Mouse (Mus musculus): ENCODE measurements around the gene Eef1a1.
A peak's percentile ranks its signal among the peaks of the same experiment; 100 is the strongest.

The Eef1a1 gene

DNA sequence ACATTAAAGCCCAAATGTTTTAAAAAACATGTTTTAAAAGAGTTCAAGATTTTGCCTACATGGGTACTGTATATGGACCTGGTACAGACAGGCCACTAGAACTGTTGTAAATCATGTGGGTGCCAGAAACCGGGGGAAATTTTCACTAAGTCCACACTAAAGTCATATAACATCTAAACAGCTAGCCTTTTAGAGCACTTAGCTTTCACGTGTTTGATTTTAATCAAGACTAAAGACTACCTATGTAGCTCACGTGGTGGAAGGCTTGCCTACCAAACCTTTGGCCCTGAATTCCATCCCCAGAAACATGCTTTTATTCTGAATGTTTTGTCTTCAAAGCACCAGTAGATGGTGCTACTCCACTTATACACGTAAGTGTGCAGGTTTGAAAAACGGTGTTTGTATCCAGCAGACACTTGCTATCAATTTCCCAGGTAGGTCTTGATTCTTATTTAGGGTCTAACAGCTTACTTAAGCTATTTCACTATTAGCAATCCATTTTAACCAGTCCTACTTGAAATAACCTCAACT, 11.9 kb downstream of the Eef1a1 start:
- peak; percentile 72 for DNase-seq (ENCODE audit: low spot score)

DNA sequence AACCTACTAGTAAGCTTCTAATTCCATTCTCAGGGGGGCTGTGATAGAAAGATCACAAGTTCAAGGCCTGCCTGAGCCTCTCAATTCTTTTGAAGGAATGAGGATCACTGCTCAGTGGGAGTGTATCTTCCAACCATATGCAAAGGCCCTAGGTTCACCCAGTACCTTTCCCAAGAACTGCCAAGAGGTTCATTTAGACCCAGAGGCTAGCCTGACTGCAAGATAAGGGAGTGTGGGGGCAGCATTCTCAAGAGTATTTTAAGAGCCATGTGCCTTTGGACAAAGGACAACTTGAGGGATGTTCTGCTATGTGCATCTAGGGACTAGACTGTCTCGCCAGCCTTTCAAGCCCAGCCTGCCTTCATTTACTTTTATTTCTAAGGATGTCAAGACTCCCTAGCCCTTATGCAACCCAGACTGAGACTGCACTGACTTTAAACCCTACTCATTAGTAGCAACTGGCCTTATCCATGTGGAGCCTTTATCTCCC, 12.4 kb downstream of the Eef1a1 start:
- DNase-seq (ENCODE audit: low spot score) = peak; percentile 74

DNA sequence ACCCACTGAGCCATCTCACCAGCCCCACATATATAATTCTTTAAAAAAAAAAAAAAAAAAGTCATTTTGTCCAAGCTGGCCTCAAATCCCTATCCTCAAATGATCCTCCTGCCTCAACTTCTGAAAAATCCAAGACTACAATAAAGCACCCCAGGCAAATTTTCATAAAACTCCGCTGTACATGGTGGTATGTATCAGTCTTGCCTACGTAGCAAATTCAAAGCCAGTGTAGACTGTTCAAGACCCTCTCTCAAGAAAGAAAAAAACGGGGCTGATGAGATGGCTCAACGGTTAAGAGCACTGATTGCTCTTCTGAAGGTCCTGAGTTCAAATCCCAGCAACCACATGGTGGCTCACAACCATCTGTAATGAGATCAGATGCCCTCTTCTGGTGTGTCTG, 13.1 kb downstream of the Eef1a1 start:
- peak; percentile 41 for DNase-seq (ENCODE audit: low spot score)

DNA sequence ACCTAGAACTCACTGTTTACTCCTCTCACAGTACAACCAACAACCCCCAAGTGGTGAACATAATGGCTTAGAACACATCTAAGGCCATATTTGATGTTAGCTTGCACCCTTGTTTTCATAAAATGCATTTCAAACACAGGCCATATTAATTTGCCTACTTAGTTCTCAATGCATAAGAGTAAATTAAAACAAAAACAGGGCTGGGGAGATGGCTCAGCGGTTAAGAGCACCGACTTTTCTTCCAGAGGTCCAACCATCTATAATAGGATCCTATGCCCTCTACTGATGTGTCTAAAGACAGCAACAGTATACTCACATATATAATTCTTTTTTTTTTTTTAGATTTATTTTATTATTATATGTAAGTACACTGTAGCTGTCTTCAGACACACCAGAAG, 13.6 kb downstream of the Eef1a1 start:
- no peak for DNase-seq (ENCODE audit: low spot score)

DNA sequence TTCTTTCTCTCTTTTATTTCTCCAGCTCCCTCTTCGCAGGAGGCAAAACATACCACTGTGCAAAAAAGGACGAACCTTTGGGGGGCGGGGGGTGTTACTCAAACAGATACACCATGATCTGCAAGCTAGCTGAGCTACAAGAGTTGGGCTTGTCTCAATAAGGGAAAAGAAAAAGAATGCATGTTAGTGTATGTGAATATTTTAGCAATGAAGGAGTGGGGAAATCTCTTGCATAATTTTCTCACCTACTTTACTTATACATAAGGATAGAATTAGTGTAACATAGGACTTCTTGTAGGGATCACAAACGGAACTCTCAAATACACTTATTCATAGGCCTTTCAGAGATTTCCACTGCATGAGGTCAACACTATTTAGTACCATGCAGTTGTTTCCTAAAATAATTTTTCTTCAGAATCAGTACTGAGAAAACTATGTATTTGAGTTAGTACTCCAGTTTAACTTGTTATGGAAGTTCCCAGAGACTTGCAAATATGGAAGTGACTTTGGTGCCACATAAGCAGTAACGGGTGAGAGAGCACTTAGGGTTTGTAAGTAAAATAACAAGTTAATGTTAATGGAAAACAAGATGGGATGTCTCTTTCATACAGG, 14.1 kb downstream of the Eef1a1 start:
- DNase-seq (ENCODE audit: low spot score) = no peak

DNA sequence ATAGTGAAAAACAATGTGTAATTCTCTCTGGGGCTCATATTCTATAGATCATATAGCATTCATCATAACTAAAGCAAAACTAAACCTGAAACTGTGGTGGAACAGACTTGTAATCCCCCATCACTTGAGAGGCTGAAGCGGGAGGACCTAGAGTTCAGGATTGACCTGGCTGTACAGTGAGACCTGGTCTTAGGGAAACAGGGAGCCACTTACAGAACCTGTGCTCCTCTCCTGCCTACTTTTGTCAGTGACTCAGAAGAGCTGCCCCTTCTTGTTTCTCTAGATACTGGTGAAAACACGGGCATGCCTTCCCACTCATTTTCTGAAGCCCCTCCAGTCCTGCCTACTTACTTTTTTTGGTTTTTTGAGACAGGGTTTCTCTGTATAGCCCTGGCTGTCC, 14.7 kb downstream of the Eef1a1 start:
- DNase-seq (ENCODE audit: low spot score) = no peak

DNA sequence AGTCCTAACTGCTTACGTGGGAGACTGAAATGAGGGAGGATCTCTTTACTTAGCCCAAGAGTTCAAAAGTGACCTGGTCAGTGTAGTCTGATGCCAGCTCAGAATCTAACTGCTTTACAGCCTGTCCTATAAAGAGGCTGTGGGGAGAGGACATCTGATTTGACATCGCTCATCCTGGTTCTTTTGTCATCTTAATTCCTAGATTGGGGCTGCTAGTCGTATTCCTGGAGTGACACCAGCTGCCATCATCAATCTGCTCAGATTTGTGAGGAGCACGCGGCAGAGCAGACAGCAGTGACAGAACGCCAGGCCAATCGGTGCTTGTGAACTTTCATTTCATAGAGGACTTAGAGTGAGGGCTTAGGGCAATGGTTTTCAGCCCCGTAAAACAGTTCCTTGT, 15.4 kb downstream of the Eef1a1 start:
- no peak for DNase-seq (ENCODE audit: low spot score)

DNA sequence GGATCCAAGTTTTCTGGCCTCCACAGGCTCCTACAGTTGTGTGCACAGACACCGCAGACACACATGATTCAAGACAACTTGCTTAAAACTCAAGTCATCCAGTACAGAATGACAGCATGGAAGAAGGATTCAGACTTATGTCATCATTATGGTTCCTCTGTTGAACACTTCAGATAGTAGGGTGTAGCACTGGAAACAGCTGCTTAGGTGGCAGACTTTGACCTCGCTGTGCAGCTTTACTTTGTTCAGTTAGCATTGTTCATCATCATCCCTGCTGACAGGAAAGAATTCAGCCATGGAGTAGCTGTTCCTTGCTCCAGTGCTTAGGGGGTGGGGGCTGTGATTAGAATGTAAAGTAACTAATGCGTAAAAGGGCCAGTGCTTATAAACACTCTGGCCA, 23.2 kb downstream of the Eef1a1 start:
- DNase-seq (ENCODE audit: low spot score) = peak; percentile 49

DNA sequence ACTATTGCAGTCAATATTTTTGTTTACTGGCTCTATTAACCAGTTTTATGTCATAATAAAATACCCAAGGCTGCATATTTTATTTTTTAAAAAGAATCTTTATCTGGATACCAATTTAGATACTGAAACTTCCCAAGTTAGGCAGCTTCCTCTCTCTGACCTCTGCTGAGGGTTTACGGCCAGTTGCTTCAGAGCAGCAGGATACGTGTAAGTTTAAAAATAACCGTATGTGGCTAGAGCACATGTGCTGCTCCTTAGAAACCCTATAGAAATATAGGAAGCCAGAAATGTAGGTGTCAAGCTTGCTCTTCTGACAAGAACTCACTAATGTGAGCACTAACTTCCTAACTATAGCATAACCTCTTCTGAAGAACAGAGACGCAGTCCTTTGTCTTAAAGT, 25.6 kb downstream of the Eef1a1 start:
- DNase-seq (ENCODE audit: low spot score) = no peak

DNA sequence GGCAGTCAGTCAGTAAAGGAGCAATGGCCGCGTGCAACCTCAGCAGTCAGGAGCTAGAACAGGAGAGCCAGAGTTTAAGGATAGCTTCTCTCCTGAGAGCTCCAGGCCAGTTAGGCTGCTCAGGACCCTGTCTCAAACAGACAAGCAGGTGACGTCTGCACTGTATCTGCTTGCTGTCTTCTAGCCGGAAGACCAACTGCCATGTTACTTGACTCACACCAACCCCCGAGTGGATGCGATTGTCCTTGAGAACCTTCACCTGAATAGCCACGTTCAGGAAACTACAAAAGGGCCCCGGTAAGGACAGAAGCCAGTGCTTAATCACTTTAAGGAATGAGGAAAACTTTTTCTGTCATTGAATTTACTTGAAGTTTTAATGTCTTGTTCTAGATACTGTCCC, 31.9 kb downstream of the Eef1a1 start:
- DNase-seq (ENCODE audit: low spot score) = no peak

DNA sequence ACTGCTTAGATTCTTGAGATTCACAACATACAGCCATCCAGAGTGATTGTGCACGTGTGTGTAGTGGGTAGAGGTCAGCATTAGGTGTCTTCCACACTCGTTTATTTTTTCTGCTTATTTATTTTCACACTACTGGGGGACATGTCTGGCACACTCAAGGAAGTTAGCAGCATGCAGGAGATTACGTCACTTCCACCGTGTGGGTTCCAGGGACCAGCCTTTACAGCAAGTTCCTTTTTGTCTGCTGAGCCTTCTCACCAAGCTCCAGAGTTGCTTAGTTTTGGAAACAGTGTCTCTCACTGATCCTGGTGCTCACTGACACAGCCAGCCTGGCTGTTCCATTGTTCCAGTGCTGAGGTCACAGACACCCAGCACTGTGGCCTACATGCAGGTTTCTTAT, 37.6 kb downstream of the Eef1a1 start:
- DNase-seq (ENCODE audit: low spot score) = no peak

DNA sequence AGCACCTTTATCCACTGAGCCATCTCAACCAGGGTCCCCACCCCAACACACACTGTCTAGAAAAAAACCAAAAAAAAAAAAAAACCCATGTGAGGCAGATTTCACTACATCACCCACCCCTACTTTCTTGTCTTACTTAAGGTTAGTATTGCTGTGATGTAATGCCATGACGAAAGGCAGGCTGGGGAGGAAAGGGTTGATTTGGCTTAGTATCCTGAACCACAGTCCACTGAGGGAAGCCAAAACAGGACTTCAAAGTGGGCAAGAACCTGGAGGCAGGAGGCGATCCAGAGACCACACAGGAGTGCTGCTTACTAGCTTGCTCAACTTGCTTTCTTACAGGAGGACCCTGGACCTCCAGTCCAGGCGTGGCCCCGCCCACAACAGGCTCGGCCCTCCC, 38.5 kb downstream of the Eef1a1 start:
- DNase-seq (ENCODE audit: low spot score) = no peak

DNA sequence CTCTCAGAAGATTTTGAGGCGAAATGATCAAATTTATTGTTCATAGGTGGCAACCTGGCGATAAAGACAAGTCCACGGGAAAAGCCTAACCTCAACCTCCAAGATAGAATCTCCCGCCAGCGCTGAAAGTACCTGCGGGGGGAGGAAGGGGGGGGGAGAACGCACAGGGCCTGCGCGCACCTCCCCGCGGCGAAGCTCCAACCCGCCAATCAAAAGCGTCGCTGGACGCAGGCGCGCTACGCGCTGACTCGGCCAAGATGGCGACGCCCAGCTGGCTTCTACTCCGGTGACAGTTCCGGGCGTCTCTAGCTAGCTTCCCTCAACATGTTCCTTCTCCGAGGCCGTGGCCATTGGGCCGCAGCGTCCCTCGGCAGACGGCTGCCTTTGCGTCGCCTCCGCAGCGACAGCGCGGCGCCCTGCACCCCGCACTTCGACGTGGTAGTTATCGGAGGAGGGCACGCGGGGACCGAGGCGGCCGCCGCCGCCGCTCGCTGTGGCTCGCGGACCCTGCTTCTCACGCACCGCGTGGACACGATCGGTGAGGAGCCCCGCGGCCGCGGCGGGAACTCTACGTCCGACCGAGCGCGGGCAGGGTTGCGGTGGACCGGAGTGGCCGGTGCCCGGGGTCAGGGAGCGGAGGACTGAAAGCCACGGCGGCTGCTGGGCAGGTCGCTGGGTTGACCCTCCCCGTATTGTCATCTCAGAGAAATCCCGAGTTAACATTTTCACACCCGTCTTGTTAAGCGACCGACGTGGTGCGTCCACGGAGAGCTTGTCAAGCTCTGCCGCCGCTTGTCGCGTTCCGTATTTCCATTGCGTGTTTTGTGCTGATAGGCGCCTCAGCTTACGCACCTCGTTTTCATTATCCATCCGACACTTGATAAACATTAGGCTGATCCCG, 40.7 kb downstream of the Eef1a1 start, which contains the start of the genes Mto1 and Gm17324:
Gene Mto1 (plus strand): TSS at position 236 of the 901 bp plus-strand sequence.
Gene Gm17324 (minus strand): TSS at position 814 of the 901 bp plus-strand sequence.
- peak; percentile 91 for DNase-seq (ENCODE audit: low spot score)

DNA sequence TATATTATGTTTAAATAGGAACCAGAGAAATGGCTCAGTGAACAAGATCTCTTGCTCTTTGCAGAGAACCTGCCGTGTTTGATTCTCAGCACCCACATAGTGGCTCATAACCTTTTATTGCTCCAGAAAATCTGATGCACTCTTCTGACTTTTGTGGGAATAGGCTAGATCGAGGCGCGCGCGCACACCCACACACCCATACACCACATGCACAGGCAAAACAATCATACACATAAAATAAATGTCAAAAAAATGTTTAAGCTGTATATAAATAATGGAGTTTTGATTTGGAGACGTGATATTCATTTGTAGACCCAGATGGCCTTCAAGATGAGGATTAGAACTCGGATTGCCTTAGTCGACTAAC, 41.4 kb downstream of the Eef1a1 start:
- DNase-seq (ENCODE audit: low spot score) = no peak

DNA sequence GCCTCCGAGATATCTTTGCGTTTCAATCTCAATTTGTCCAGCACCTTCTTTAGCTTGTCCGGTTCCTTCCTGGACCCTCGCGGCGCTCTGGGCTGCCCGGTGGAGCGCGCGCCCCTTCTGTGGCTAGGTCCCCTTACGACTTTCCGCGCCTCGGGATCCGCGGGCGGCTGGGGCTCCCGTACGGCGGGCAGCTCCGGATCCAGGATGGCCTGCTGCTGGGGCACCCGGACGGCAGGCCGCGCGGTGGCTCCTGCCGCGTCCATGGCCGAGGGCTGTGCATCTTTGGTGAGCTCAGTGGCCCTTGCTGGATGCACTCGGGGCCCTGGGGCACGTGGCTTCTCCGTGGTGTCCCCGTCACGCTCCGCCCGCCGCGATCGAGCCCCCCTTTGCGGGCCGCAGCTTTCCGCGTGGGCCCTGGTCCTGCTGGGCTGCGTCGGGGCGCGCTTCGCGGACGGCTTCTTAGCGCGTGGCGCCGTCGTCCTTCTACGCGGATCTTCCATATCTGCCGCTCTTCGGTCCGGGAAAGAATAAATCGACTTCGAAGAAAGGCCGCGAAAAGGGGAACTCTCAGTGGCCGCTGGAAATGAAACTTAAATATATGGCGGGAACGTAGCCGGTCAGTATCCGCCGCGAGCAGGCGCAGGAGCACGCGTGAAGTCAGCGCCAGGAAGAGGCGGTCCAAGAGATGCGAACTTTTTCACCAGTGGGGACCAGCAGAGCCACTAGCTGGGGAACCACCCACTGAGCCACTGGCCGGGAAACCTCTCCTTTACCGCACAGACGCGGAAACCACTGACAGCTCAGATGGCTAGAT, 46.2 kb downstream of the Eef1a1 start, which contains the start of gene Cgas:
Gene Cgas (minus strand): TSS at position 659 of the 814 bp plus-strand sequence.
- peak; percentile 43 for DNase-seq (ENCODE audit: low spot score)

DNA sequence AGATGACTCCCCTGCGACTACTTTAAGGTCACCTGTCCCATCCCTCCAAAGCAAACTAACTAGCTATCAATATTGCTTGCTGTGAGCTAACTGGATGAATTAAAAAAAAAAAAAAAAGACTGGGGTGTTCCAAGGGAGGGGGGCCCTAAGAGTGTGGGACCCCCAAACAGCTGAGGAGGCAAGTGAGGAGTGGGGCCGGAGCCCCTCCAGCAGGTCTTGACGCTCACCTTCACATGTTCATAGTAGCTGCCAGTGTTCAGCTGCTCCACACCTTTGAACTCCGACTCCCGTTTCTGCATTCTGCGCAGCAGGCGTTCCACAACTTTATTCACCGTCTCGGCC, 46.7 kb downstream of the Eef1a1 start:
- no peak for DNase-seq (ENCODE audit: low spot score)

DNA sequence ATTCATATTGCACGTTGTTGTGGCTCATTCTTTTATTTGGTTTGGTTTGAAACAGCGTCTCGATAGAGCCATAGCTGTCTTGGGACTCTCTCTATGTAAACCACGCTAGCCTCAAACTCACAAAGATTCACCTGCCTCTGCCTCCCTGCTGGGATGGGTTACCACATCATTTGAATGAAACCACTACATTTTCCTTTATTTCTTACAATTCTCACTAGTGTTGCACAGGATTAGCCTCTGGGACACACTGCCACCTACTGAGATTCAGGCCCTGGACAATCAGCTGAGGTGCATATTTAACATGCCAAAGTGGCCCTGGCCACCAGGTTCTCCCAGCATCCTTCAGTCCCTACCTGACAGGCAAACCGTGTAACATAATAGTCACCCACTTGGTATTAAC, 49.5 kb downstream of the Eef1a1 start:
- DNase-seq (ENCODE audit: low spot score) = no peak

DNA sequence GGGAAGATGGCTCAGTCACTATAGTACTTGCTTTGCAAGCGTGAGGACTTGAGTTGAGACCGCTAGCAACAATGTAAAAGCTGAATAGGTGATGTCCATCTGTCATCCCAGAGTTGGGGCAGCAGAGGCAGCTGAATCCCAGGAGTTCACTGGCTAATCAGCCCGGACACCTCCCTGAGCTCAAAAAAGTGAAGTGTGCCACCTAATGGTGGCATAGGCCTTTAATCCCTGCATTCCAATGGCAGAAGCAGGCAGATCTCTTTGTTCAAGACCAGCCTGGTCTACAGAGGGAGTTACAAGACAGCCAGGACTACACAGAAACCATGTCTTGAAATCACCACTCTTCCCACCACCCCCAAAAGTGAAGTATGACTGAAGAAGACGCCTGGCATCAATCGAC, 56.5 kb downstream of the Eef1a1 start:
- DNase-seq (ENCODE audit: low spot score) = no peak

DNA sequence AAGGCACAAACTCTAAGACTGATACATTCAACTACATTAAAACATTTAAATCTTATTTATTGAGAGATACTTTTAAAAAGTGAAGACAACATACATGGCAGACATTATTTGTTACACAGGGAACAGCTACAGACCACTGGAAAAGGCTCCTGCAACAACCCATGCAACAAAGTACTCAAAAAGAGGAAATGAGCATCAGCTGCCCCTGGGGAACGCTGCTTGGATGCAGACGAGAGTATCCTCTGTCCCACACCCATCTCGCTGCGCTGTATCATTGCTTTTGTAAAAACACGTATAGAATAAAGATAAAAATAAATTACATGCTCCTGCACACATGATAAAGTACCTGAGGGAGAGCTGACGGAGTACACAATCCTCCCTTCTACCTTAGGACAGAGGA, 58.5 kb downstream of the Eef1a1 start:
- DNase-seq (ENCODE audit: low spot score) = no peak

DNA sequence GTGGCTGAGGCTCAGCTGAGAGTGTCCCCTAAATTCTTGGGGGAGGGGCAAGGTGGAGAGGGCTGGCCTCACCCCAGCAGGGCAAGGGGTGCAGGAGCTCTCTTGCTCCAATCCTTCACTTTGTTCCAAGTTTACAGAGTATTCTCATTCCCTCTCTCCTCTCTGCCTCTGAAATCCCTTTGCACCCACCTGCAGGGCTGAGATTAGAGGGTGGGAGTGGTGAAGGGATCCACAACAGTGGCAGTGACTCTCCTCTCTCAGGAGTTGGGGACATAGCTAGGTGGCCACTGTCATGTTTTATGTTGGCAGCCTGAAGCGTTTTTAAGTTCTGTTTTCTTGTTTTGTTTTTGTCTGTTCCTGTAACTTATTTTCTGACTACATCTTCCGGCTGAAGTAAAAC, 59.4 kb downstream of the Eef1a1 start:
- DNase-seq (ENCODE audit: low spot score) = no peak

DNA sequence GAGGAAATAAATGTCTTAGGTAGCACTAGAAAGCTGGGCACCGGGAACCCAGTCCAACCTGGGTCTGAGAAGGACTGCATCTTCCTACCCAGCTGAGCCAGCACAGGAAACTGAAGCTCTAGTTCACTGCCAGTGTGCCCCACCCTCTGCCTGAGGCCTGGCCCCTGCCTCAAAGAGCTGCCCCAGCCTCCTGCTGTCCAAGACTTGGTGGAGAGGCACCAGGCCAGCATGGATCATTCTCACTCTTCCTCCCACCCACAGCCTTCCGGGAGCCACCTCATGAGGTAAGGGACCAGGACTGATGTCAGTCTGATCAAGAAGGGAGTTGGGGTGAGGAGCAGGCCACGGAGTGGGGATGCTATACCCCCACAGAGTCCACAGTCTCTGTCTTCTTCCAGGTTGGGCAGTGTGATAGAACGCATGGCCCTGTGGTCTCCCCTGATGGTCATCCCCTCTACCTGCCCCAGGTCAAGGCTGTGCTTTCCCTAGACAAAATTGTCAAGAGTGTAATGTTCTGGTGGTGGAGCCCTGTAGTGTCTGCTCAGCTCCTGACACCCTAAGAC, 60.0 kb downstream of the Eef1a1 start:
- no peak for DNase-seq (ENCODE audit: low spot score)

Data from yolk sac, embryonic 10.5 days (tissue).